Mouse (Mus musculus): ENCODE data around the gene Mfsd4b2. TPM values are rescaled to one million over a fixed set of nuclear protein-coding genes. Genes with fewer than 3 reads are reported as not detected.

Gene Mfsd4b2
- polyA plus RNA-seq, 2 experiments, result 0.04 TPM; not detected in 1

- no peak overlapping the region for H3K4me2 ChIP-seq (ENCODE audit: low read depth)
- H3K4me3 ChIP-seq (ENCODE audit: insufficient read depth in 1 of 2, low read depth in 2 of 2, low read length in 2 of 2), result no peak overlapping the region
- ATAC-seq (ENCODE audit: insufficient read depth), result no peak
- H3K27ac ChIP-seq, result no peak overlapping the region
- no peak for TF ChIP-seq CTCF (IDR thresholded peaks at IDR 0.05; ENCODE audit: low read depth)
- TF ChIP-seq EP300 (IDR thresholded peaks at IDR 0.05; ENCODE audit: low read depth), result no peak
- WGBS (ENCODE audit: insufficient replicate concordance), result 53% methylated on average over 13 of the region's 13 CpGs
- DNase-seq (ENCODE audit: low read depth in 3 of 3, low spot score in 3 of 3), result no peak
- no peaks in the 10 kb centered on the region for H3K36me3 ChIP-seq (replicated peaks; ENCODE audit: control insufficient read depth, insufficient read depth, low read depth)
- H3K4me1 ChIP-seq (replicated peaks; ENCODE audit: control insufficient read depth in 2 of 2, insufficient read depth in 2 of 2, low read length in 1 of 2), result no peaks in the 10 kb centered on the region
- H3K9me3 ChIP-seq (ENCODE audit: control insufficient read depth, low read length), result no peaks in the 10 kb centered on the region
- H3K27me3 ChIP-seq (ENCODE audit: control insufficient read depth, insufficient read depth, low read length), result no peaks in the 10 kb centered on the region
- H3K9ac ChIP-seq (replicated peaks), result no peak overlapping the region
These were observed 17.8 kb downstream of the Mfsd4b2 start for GRCm38 (mm10) chr10:39908768-39909441.

GRCm38 (mm10) chr10:39906799-39907658 lies 19.7 kb downstream of the Mfsd4b2 start:
- TF ChIP-seq EP300 (IDR thresholded peaks at IDR 0.05; ENCODE audit: low read depth), result no peak
- no peak for TF ChIP-seq CTCF (IDR thresholded peaks at IDR 0.05; ENCODE audit: low read depth)
- DNase-seq (ENCODE audit: low read depth in 3 of 3, low spot score in 3 of 3) (no peak), ATAC-seq (ENCODE audit: insufficient read depth) (no peak)
- Histone ChIP-seq H3K4me3 (ENCODE audit: insufficient read depth in 1 of 2, low read depth in 2 of 2, low read length in 2 of 2) (no peak overlapping the region), H3K9me3 (ENCODE audit: control insufficient read depth, low read length) (no peaks in the 10 kb centered on the region), H3K36me3 (replicated peaks; ENCODE audit: control insufficient read depth, insufficient read depth, low read depth) (no peaks in the 10 kb centered on the region), H3K4me2 (ENCODE audit: low read depth) (no peak overlapping the region), H3K9ac (replicated peaks) (no peak overlapping the region), H3K4me1 (replicated peaks; ENCODE audit: control insufficient read depth in 2 of 2, insufficient read depth in 2 of 2, low read length in 1 of 2) (no peaks in the 10 kb centered on the region), H3K27ac (no peak overlapping the region), H3K27me3 (ENCODE audit: control insufficient read depth, insufficient read depth, low read length) (no peaks in the 10 kb centered on the region)
- 67% methylated on average over 10 of the region's 10 CpGs for WGBS (ENCODE audit: insufficient replicate concordance)

- Histone ChIP-seq H3K4me2 (ENCODE audit: low read depth) (no peak overlapping the region), H3K9ac (replicated peaks) (no peak overlapping the region), H3K4me3 (ENCODE audit: insufficient read depth in 1 of 2, low read depth in 2 of 2, low read length in 2 of 2) (no peak overlapping the region), H3K27me3 (ENCODE audit: control insufficient read depth, insufficient read depth, low read length) (no peaks in the 10 kb centered on the region), H3K27ac (no peak overlapping the region), H3K9me3 (ENCODE audit: control insufficient read depth, low read length) (no peaks in the 10 kb centered on the region), H3K36me3 (replicated peaks; ENCODE audit: control insufficient read depth, insufficient read depth, low read depth) (no peaks in the 10 kb centered on the region), H3K4me1 (replicated peaks; ENCODE audit: control insufficient read depth in 2 of 2, insufficient read depth in 2 of 2, low read length in 1 of 2) (peaks cover 0 to 2% of the 10 kb centered on the region in 2 experiments; a peak in 1 of 4 replicates)
- whole genome bisulfite sequencing (ENCODE audit: insufficient replicate concordance), result 51% methylated on average over 3 of the region's 3 CpGs
- DNase-seq (ENCODE audit: low read depth in 3 of 3, low spot score in 3 of 3) (no peak), ATAC-seq (ENCODE audit: insufficient read depth) (no peak)
- TF ChIP-seq CTCF (IDR thresholded peaks at IDR 0.05; ENCODE audit: low read depth) (no peak), EP300 (IDR thresholded peaks at IDR 0.05; ENCODE audit: low read depth) (no peak)
These were observed 22.5 kb downstream of the Mfsd4b2 start for GRCm38 (mm10) chr10:39904191-39904590.

GRCm38 (mm10) chr10:39898874-39899371 lies 27.8 kb downstream of the Mfsd4b2 start, which contains the start of gene Mfsd4b4:
Gene Mfsd4b4, minus strand, starts transcription at chr10:39899238.
- ATAC-seq (ENCODE audit: insufficient read depth), result peak; percentile 94

GRCm38 (mm10) chr10:39896503-39896902 lies 30.2 kb downstream of the Mfsd4b2 start:
- DNase-seq (ENCODE audit: low read depth in 3 of 3, low spot score in 3 of 3), result no peak
- Histone ChIP-seq H3K9ac (replicated peaks) (no peak overlapping the region), H3K4me1 (replicated peaks; ENCODE audit: control insufficient read depth in 2 of 2, insufficient read depth in 2 of 2, low read length in 1 of 2) (peaks cover 10 to 26% of the 10 kb centered on the region in 2 experiments), H3K36me3 (replicated peaks; ENCODE audit: control insufficient read depth, insufficient read depth, low read depth) (no peaks in the 10 kb centered on the region), H3K4me3 (ENCODE audit: insufficient read depth in 1 of 2, low read depth in 2 of 2, low read length in 2 of 2) (no peak overlapping the region), H3K9me3 (ENCODE audit: control insufficient read depth, low read length) (no peaks in the 10 kb centered on the region), H3K27me3 (ENCODE audit: control insufficient read depth, insufficient read depth, low read length) (no peaks in the 10 kb centered on the region), H3K4me2 (ENCODE audit: low read depth) (no peak overlapping the region), H3K27ac (no peak overlapping the region)
- TF ChIP-seq EP300 (IDR thresholded peaks at IDR 0.05; ENCODE audit: low read depth) (no peak), CTCF (IDR thresholded peaks at IDR 0.05; ENCODE audit: low read depth) (peak; percentile 46; the same call in 1 of the 2 replicates)
- WGBS (ENCODE audit: insufficient replicate concordance), result 70% methylated on average over 5 of the region's 5 CpGs
- no peak for ATAC-seq (ENCODE audit: insufficient read depth)

More at GRCm38 (mm10) chr10:39898874-39899371, 27.8 kb downstream of the Mfsd4b2 start, which contains the start of gene Mfsd4b4:
- Histone ChIP-seq H3K4me3 (ENCODE audit: insufficient read depth in 1 of 2, low read depth in 2 of 2, low read length in 2 of 2) (peak within 1 kb of the TSS; percentile 56 to 67), H3K4me2 (ENCODE audit: low read depth) (peak within 1 kb of the TSS; percentile 81), H3K4me1 (replicated peaks; ENCODE audit: control insufficient read depth in 2 of 2, insufficient read depth in 2 of 2, low read length in 1 of 2) (peaks cover 10 to 20% of the 10 kb centered on the region in 2 experiments), H3K27me3 (ENCODE audit: control insufficient read depth, insufficient read depth, low read length) (no peaks in the 10 kb centered on the region), H3K9me3 (ENCODE audit: control insufficient read depth, low read length) (no peaks in the 10 kb centered on the region), H3K9ac (replicated peaks) (peak within 1 kb of the TSS; percentile 53), H3K27ac (no peak within 1 kb of the TSS; the same call in 1 of the 2 replicates), H3K36me3 (replicated peaks; ENCODE audit: control insufficient read depth, insufficient read depth, low read depth) (no peaks in the 10 kb centered on the region)
- DNase-seq (ENCODE audit: low read depth in 3 of 3, low spot score in 3 of 3), result peak; percentile 72 to 78 (median 77)
- TF ChIP-seq CTCF (IDR thresholded peaks at IDR 0.05; ENCODE audit: low read depth), result 0 out of 2 replicates have a peak, but pooled peaks have one; percentile 6
- no peak for TF ChIP-seq EP300 (IDR thresholded peaks at IDR 0.05; ENCODE audit: low read depth)
- under 1% methylated on average over 41 of the region's 41 CpGs for WGBS (ENCODE audit: insufficient replicate concordance)
